Mouse (Mus musculus): ENCODE results near the gene Gbp3. TPM values are rescaled to one million over a fixed set of nuclear protein-coding genes. Genes with fewer than 3 reads are reported as not detected.

Gbp3 gene
- total RNA-seq (2012; rRNA removed), result 0.20 and 0.35 TPM in 2 replicates
- under 1 TPM in 1 of 2 experiments, not detected in 1; 0.85 TPM for polyA plus RNA-seq (2012; ENCODE audit: insufficient read depth in 1 of 2, insufficient read length in 2 of 2, low read depth in 1 of 2, low replicate concordance in 2 of 2, missing spikeins in 1 of 2)

DNA sequence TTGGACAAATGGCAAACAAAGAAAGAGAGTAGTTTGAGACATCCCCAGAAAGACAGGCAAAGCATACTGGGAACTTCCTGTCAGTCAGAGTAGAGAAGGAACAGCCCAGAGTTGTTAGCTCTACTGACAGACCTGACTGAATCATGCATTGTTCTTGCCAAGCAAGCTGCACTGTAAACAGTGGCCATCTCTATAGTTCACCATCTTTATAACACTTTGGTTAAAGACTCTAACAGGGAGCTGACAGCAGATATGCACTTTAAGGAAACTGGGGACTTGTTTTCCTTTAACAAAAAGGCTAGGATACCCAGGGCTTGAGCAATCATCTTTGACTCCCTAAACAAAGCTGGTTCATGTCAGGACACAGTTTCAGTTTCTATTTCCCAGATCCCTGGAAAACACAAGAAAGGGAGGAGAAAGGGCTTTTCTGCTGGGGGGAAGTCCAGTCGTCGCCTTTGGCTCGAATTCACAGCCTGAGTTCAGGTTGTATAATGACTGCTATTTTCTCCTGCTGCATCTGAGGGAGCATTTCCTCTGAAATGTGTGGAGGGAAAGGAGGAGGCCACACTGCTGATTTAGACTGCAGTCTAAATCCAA lies at the start of gene Gbp3:
Gbp3 (plus strand) TSS at position 395 of the 597 bp plus-strand sequence.
- Histone ChIP-seq H3K36me3 (ENCODE audit: control insufficient read depth in 1 of 2, insufficient read depth in 2 of 2, low read length in 2 of 2) (no peaks in the 10 kb centered on the region), H3K79me2 (ENCODE audit: control insufficient read depth, insufficient read depth, low read length, poor library complexity) (no peaks in the 10 kb centered on the region), H3K9ac (ENCODE audit: control insufficient read depth, low read depth, low read length, poor library complexity, severe bottlenecking) (peak within 1 kb of the TSS; percentile 54), H3K27me3 (ENCODE audit: control insufficient read depth in 1 of 2, insufficient read depth in 2 of 2, low read length in 2 of 2) (no peaks in the 10 kb centered on the region), H3K9me3 (replicated peaks; ENCODE audit: insufficient read depth, low read length) (no peaks in the 10 kb centered on the region), H3K4me3 (ENCODE audit: control insufficient read depth in 1 of 2, insufficient read depth in 1 of 2, low read depth in 2 of 2, low read length in 2 of 2) (peak within 1 kb of the TSS; percentile 66 to 71), H3K4me1 (ENCODE audit: control insufficient read depth in 1 of 2, insufficient read depth in 2 of 2, low read length in 2 of 2) (peaks cover 2% of the 10 kb centered on the region in 2 experiments; a peak in 1 of 4 replicates), H3K27ac (ENCODE audit: control insufficient read depth, low read depth, low read length) (0 out of 2 replicates have a peak within 1 kb of the TSS, but pooled peaks have one; percentile 9)
- peak; percentile 39 for DNase-seq (ENCODE audit: low read depth, low spot score)
- no peak for TF ChIP-seq ELF1 (IDR thresholded peaks at IDR 0.05; ENCODE audit: low read depth, low read length)
- no peak for TF ChIP-seq ZKSCAN1 (IDR thresholded peaks at IDR 0.05; ENCODE audit: low read depth, low read length)
- no peak for TF ChIP-seq CTCF (IDR thresholded peaks at IDR 0.05 in 2 of 3, conservative IDR thresholded peaks at IDR 0.05 in 1 of 3; ENCODE audit: control insufficient read depth in 1 of 3, insufficient read depth in 1 of 3, low read depth in 2 of 3, low read length in 3 of 3, poor library complexity in 1 of 3, severe bottlenecking in 1 of 3)
- TF ChIP-seq NRF1 (IDR thresholded peaks at IDR 0.05; ENCODE audit: insufficient read depth, low read depth, low read length, poor library complexity, severe bottlenecking), result no peak
- no peak for TF ChIP-seq ZMIZ1 (IDR thresholded peaks at IDR 0.05; ENCODE audit: low read depth, low read length)
- no peak; the same call in 1 of the 2 replicates for TF ChIP-seq JUND (IDR thresholded peaks at IDR 0.05; ENCODE audit: low read depth, low read length)
- TF ChIP-seq HCFC1 (IDR thresholded peaks at IDR 0.05; ENCODE audit: low read depth, low read length), result no peak
- TF ChIP-seq TAL1 (IDR thresholded peaks at IDR 0.05; ENCODE audit: low read length), result no peak

DNA sequence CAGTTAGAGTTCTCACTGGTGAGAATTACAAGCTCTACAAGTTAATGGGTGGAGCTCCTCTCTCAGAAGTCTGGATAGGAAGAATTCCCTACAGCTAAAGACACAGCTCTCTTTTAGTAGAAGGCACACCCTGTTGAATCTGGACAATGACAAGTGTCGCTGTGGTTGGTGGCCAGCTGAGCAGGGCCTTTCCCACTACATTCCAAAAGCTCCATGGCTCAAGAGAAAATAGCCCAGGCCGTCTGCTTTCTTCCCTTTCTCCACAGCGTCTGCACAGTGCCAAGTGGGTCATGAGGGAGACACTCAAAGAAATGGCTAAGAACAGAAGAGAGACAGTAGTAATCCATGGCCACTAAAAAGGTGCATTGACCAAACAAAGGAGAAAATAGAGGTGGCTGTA lies 31.7 kb upstream of the Gbp3 start:
- no peaks in the 10 kb centered on the region for H3K27me3 ChIP-seq (ENCODE audit: control insufficient read depth in 1 of 2, insufficient read depth in 2 of 2, low read length in 2 of 2)
- H3K4me3 ChIP-seq (ENCODE audit: control insufficient read depth in 1 of 2, insufficient read depth in 1 of 2, low read depth in 2 of 2, low read length in 2 of 2), result no peak overlapping the region
- no peaks in the 10 kb centered on the region; the same call in 1 of the 2 replicates for H3K79me2 ChIP-seq (ENCODE audit: control insufficient read depth, insufficient read depth, low read length, poor library complexity)
- no peak overlapping the region for H3K27ac ChIP-seq (ENCODE audit: control insufficient read depth, low read depth, low read length)
- no peak for DNase-seq (ENCODE audit: low read depth, low spot score)
- no peaks in the 10 kb centered on the region for H3K9me3 ChIP-seq (replicated peaks; ENCODE audit: insufficient read depth, low read length)
- TF ChIP-seq CHD1 (IDR thresholded peaks at IDR 0.05; ENCODE audit: low read depth, low read length), result no peak
- TF ChIP-seq TCF12 (IDR thresholded peaks at IDR 0.05; ENCODE audit: low read depth, low read length), result no peak
- no peak for TF ChIP-seq GABPA (IDR thresholded peaks at IDR 0.05; ENCODE audit: low read depth, low read length)
- no peak for TF ChIP-seq EP300 (IDR thresholded peaks at IDR 0.05; ENCODE audit: low read depth in 1 of 2, low read length in 2 of 2)
- no peak for TF ChIP-seq MYB (IDR thresholded peaks at IDR 0.05; ENCODE audit: low read depth, low read length)
- TF ChIP-seq ELF1 (IDR thresholded peaks at IDR 0.05; ENCODE audit: low read depth, low read length), result no peak
- no peak for TF ChIP-seq SIN3A (IDR thresholded peaks at IDR 0.05; ENCODE audit: low read length)
- TF ChIP-seq MYC (IDR thresholded peaks at IDR 0.05; ENCODE audit: low read depth, low read length), result no peak
- no peak for TF ChIP-seq CTCF (IDR thresholded peaks at IDR 0.05 in 2 of 3, conservative IDR thresholded peaks at IDR 0.05 in 1 of 3; ENCODE audit: control insufficient read depth in 1 of 3, insufficient read depth in 1 of 3, low read depth in 2 of 3, low read length in 3 of 3, poor library complexity in 1 of 3, severe bottlenecking in 1 of 3)
- TF ChIP-seq UBTF (IDR thresholded peaks at IDR 0.05; ENCODE audit: borderline replicate concordance, insufficient read depth, low read depth, low read length), result no peak
- H3K4me1 ChIP-seq (ENCODE audit: control insufficient read depth in 1 of 2, insufficient read depth in 2 of 2, low read length in 2 of 2), result no peaks in the 10 kb centered on the region
- H3K36me3 ChIP-seq (ENCODE audit: control insufficient read depth in 1 of 2, insufficient read depth in 2 of 2, low read length in 2 of 2), result peaks cover 0 to 3% of the 10 kb centered on the region in 2 experiments; a peak in 2 of 4 replicates
- no peak overlapping the region for H3K9ac ChIP-seq (ENCODE audit: control insufficient read depth, low read depth, low read length, poor library complexity, severe bottlenecking)

Measured in MEL (cell line).